Comparison of ENCODE assay signal across 8 mouse cellular contexts in the genomic region with DNA sequence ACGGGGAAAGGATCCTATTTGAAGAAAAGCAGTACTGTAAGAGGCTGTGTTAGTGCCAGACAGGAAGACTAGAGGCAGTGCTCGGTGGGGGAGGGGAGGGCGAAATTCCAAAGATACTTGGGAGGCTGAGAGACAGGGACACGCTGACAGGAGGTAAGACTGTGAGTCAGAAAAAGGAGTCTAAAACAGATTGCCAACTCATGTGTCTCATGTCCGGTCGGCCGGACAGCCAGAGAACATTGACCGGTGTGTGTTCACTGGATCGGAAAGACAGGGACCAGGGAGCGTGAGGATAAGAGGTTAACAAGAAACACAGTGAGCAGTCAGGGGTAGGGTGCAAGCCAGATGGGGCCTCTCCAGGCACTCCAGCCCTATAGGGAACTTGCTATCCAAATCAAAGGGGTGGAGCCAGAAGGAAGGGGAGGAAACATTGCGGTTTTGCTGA. TPM values are rescaled to one million over a fixed set of nuclear protein-coding genes. Genes with fewer than 3 reads are reported as not detected.
DNase-seq lines count a peak whose midpoint lies in the region; ATAC-seq and TF ChIP-seq lines count a peak whose summit lies in the region.

No protein-coding gene starts in this region.

- peak; percentile 67 for ATAC-seq in embryonic facial prominence, embryonic 15.5 days (ENCODE audit: insufficient number of reproducible peaks, low FRiP score, low TSS enrichment, low read depth)
- peak; percentile 79 for ATAC-seq in heart, embryonic 14.5 days (ENCODE audit: insufficient number of reproducible peaks, insufficient read depth, low FRiP score, low read depth)
- peak; percentile 94 for ATAC-seq in kidney, postnatal 0 days (replicated peaks; ENCODE audit: low FRiP score, low read depth)

- H3K9me3 ChIP-seq in embryonic facial prominence, embryonic 15.5 days (replicated peaks), result no peaks in the 10 kb centered on the region
- peaks cover 4% of the 10 kb centered on the region; the same call in 1 of the 2 replicates for H3K9me3 ChIP-seq in heart, embryonic 14.5 days (ENCODE audit: control insufficient read depth, low read length)
- no peaks in the 10 kb centered on the region for H3K9me3 ChIP-seq in kidney, postnatal 0 days (replicated peaks; ENCODE audit: low read length)

- TF ChIP-seq CTCF in kidney, postnatal 0 days (IDR thresholded peaks at IDR 0.05; ENCODE audit: low read depth), result no peak

- H3K27me3 ChIP-seq in embryonic facial prominence, embryonic 15.5 days, result no peaks in the 10 kb centered on the region
- H3K27me3 ChIP-seq in heart, embryonic 14.5 days (ENCODE audit: control insufficient read depth, insufficient read depth, low read length), result no peaks in the 10 kb centered on the region
- H3K27me3 ChIP-seq in kidney, postnatal 0 days (ENCODE audit: insufficient read depth, low read length), result no peaks in the 10 kb centered on the region

- H3K4me1 ChIP-seq in embryonic facial prominence, embryonic 15.5 days, result peaks cover 4% of the 10 kb centered on the region; the same call in 1 of the 2 replicates
- H3K4me1 ChIP-seq in heart, embryonic 14.5 days (ENCODE audit: control insufficient read depth in 2 of 2, insufficient read depth in 2 of 2, low read length in 2 of 2), result peaks cover 7 to 9% of the 10 kb centered on the region in 2 experiments; a peak in 2 of 4 replicates
- H3K4me1 ChIP-seq in kidney, postnatal 0 days (replicated peaks; ENCODE audit: insufficient read depth, low read length), result no peaks in the 10 kb centered on the region

- WGBS in embryonic facial prominence, embryonic 15.5 days, result 4% methylated on average over 11 of the region's 11 CpGs
- WGBS in heart, embryonic 14.5 days, result under 1% methylated on average over 11 of the region's 11 CpGs
- 6% methylated on average over 11 of the region's 11 CpGs for WGBS in kidney, postnatal 0 days

- H3K4me2 ChIP-seq in embryonic facial prominence, embryonic 15.5 days (replicated peaks), result peak overlapping the region; percentile 46
- peak overlapping the region; percentile 61 for H3K4me2 ChIP-seq in heart, embryonic 14.5 days (ENCODE audit: low read length)
- H3K4me2 ChIP-seq in kidney, postnatal 0 days (ENCODE audit: low read length), result peak overlapping the region; percentile 46

- H3K36me3 ChIP-seq in embryonic facial prominence, embryonic 15.5 days, result no peaks in the 10 kb centered on the region
- no peaks in the 10 kb centered on the region for H3K36me3 ChIP-seq in heart, embryonic 14.5 days (ENCODE audit: control insufficient read depth, insufficient read depth, low read length)
- H3K36me3 ChIP-seq in kidney, postnatal 0 days (ENCODE audit: insufficient read depth, low read length), result no peaks in the 10 kb centered on the region

- no peak overlapping the region for H3K9ac ChIP-seq in embryonic facial prominence, embryonic 15.5 days
- peak overlapping the region; percentile 44; the same call in 1 of the 2 replicates for H3K9ac ChIP-seq in heart, embryonic 14.5 days (ENCODE audit: low read length)
- no peak overlapping the region for H3K9ac ChIP-seq in kidney, postnatal 0 days (ENCODE audit: low read depth, low read length)

- peak; percentile 23 for DNase-seq in thymus, postnatal 4 days
- no peak for DNase-seq in thymus, adult 18-20 months
- peak; percentile 89 for DNase-seq in kidney, postnatal 0 days (ENCODE audit: low spot score)
- peak; percentile 69 for DNase-seq in lung, postnatal 36 days
- peak; percentile 43 for DNase-seq in skeletal muscle tissue, adult 2 months (ENCODE audit: low read depth, low spot score)
- no peak for DNase-seq in MN1 (ENCODE audit: low spot score)

- peak overlapping the region; percentile 25 for H3K4me3 ChIP-seq in embryonic facial prominence, embryonic 15.5 days (replicated peaks)
- peak overlapping the region; percentile 29 to 52 for H3K4me3 ChIP-seq in heart, embryonic 14.5 days (ENCODE audit: control insufficient read depth in 1 of 2, insufficient read depth in 1 of 2, low read depth in 1 of 2, low read length in 2 of 2)
- no peak overlapping the region for H3K4me3 ChIP-seq in kidney, postnatal 0 days (replicated peaks; ENCODE audit: low read depth, low read length)

- H3K27ac ChIP-seq in embryonic facial prominence, embryonic 15.5 days (replicated peaks), result no peak overlapping the region
- H3K27ac ChIP-seq in heart, embryonic 14.5 days (replicated peaks in 1 of 2; ENCODE audit: control insufficient read depth in 1 of 2, insufficient read depth in 1 of 2, low read depth in 2 of 2, low read length in 2 of 2), result peak overlapping the region; percentile 78 to 95
- H3K27ac ChIP-seq in kidney, postnatal 0 days, result peak overlapping the region; percentile 54; the same call in 1 of the 2 replicates

RNA-seq across cellular contexts. Expression of a gene that starts 42.3 kb away (rescaled TPM):
- 10.8 and 12.5 TPM in 2 replicates for polyA plus RNA-seq in embryonic facial prominence, embryonic 15.5 days (2015; fragmentation: Nextera tagmentation; extraction: Ambion mirVana)
- polyA plus RNA-seq in heart, embryonic 14.5 days (2014; fragmentation: Nextera tagmentation; extraction: Ambion mirVana), result 3.9 and 4.7 TPM in 2 replicates
- 4.3 and 4.8 TPM in 2 replicates for polyA plus RNA-seq in kidney, postnatal 0 days (2015; fragmentation: Nextera tagmentation; extraction: Ambion mirVana)

Comparison
In these comparisons a context has a peak if more than half of its experiments do, and no peak if none do; other contexts are left out.
1. DNase-seq: peak in thymus, postnatal 4 days (single experiment), kidney, postnatal 0 days (single experiment), lung, postnatal 36 days (single experiment) and skeletal muscle tissue, adult 2 months (single experiment); none in thymus, adult 18-20 months (0 of 2) and MN1 (single experiment).
2. Peak in every context shown above with its lines, with median percentiles within 50 percentile points of each other: ATAC-seq and H3K4me2 ChIP-seq.